30 mouse cellular contexts compared by ENCODE assay signal in genomic region chr1:40031626-40032025, GRCm38 (mm10). TPM values are rescaled to one million over a fixed set of nuclear protein-coding genes. Genes with fewer than 3 reads are reported as not detected.
"Had no signal": no experiment of that assay in that cellular context is flagged by ENCODE, and none has a peak within 500 bp of the region (broad histone marks: within the 10 kb centered on the region; RNA-seq: fewer than 3 reads in every experiment).

No protein-coding gene starts in this region.

- H3K4me1 ChIP-seq: hindbrain, embryonic 10.5 days; hindbrain, embryonic 12.5 days; limb, embryonic 12.5 days; liver, embryonic 12.5 days had no signal

- H3K4me2 ChIP-seq: heart, embryonic 11.5 days; heart, embryonic 13.5 days; heart, embryonic 15.5 days; hindbrain, embryonic 12.5 days; hindbrain, embryonic 14.5 days; limb, embryonic 12.5 days; limb, embryonic 15.5 days; liver, embryonic 12.5 days had no signal

- ATAC-seq: hindbrain, embryonic 16.5 days; inflammation-experienced regulatory T-cells, adult 6 months; intestine, postnatal 0 days; liver, embryonic 12.5 days had no signal

- H3K27ac ChIP-seq: gastrocnemius, adult 2 months; heart, adult 2 months; heart, embryonic 13.5 days; heart, embryonic 15.5 days; hindbrain, embryonic 10.5 days; hindbrain, embryonic 12.5 days; hindbrain, embryonic 14.5 days; layer of hippocampus, adult 2 months; limb, embryonic 12.5 days; limb, embryonic 15.5 days; liver, embryonic 12.5 days; liver, embryonic 14.5 days had no signal

- H3K9ac ChIP-seq: heart, embryonic 13.5 days; heart, embryonic 15.5 days; hindbrain, embryonic 12.5 days; hindbrain, embryonic 14.5 days; limb, embryonic 12.5 days; limb, embryonic 15.5 days; liver, embryonic 12.5 days; liver, embryonic 14.5 days had no signal

- H3K4me3 ChIP-seq: gastrocnemius, adult 2 months; heart, adult 2 months; heart, embryonic 13.5 days; heart, embryonic 15.5 days; hindbrain, embryonic 10.5 days; hindbrain, embryonic 12.5 days; layer of hippocampus, adult 2 months; limb, embryonic 12.5 days; limb, embryonic 15.5 days; liver, embryonic 12.5 days had no signal

- DNase-seq: gastrocnemius, adult 2 months; gastrocnemius, postnatal 10 days; gastrocnemius, postnatal 25 days; heart, adult 2 months; heart, postnatal 14 days; heart, postnatal 4 days; kidney, adult 18-20 months; kidney, adult 8-10 months; kidney, postnatal 10 days; kidney, postnatal 25 days; kidney, postnatal 4 days; left cerebral cortex, postnatal 4 days had no signal

- H3K27me3 ChIP-seq: heart, embryonic 13.5 days; heart, embryonic 15.5 days; hindbrain, embryonic 12.5 days; limb, embryonic 12.5 days; limb, embryonic 15.5 days; liver, embryonic 12.5 days had no signal

- H3K9me3 ChIP-seq: heart, embryonic 13.5 days; heart, embryonic 15.5 days; hindbrain, embryonic 10.5 days; hindbrain, embryonic 12.5 days; limb, embryonic 12.5 days; limb, embryonic 15.5 days; liver, embryonic 12.5 days had no signal

RNA-seq across cellular contexts. Expression of gene Il1r2, which starts 42.3 kb away (rescaled TPM):
- total RNA-seq: gastrocnemius, postnatal 4 days; heart, postnatal 4 days; layer of hippocampus, adult 2 months; left cerebral cortex, postnatal 25 days; liver, adult 2 months had no signal
- polyA plus RNA-seq: kidney, embryonic 14.5 days had no signal
